Mouse (Mus musculus) mouse embryonic stem cell (cell line): ENCODE measurements around the gene Mier1.

Experiments used
- in situ Hi-C, 2 experiments: fragments of 300-500 bp; cut with MboI; formaldehyde crosslinking; loops; 1 replicate in 1 of 2; 3 replicates in 1 of 2; pipeline ENCODE4 v1.14.3; 2019 to 2020; ENCODE audit warnings: low sequenced_read_pairs in 2 of 2, low pct_unique_long_range_greater_than_20kb in 1 of 2, mixed read lengths in 1 of 2; ENCODE audit not compliant: unreplicated experiment in 1 of 2

Gene Mier1

DNA sequence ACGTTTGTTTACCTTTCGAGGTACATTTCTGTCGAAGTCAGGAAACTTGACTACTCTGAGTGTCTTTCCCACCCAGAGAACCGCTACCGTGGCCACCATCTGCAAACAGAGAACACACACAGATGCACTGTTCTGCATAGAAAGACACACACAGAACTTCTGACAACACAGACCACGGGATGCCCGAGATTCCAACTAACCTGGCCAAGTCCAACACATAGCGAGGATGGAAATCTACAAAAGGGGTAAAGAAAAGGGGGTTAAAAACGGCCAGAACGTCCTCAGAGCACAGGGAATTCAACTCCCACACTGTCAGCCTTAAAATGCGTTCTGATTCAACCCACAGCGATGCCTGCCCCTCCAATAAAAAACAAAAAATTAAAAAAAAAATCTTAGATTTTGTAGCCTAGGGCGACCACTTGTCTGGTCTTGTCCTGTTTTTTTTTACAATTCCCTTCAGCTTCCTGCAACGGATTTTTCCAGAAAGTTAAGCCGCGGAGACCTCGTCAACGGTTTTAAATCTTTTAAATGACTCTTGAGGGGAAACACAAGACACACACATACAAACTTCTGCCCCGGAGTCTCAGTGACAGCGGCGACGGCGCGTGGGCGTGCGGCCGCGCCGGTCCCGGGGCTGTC is 99.8 kb downstream of the Mier1 start:
- in situ Hi-C loops: no loop called here

DNA sequence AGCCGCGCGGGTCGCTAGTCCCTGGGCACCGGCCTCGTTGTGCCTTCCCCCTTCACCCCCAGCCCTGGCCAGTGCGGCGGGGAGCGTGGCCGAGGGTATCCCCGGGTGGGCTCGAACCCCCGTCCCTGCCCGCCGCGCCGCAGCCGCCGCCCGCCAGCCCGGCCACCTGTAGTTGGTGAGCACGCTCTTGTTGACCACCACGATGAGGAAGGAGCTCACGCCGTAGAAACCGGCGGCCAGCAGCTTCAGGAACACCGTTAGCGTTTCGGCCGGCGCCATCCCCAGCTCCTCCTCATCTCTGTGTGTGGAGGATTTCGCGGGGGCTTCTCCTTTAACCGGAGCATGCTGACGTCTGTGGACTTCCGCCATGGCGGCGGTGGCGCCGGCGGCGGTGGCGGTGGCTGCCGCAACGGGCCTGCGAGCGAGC is 100.3 kb downstream of the Mier1 start:
- in situ Hi-C loops: no loop called here
